Comparison of ENCODE assay signal across 10 mouse cellular contexts in the genomic region with DNA sequence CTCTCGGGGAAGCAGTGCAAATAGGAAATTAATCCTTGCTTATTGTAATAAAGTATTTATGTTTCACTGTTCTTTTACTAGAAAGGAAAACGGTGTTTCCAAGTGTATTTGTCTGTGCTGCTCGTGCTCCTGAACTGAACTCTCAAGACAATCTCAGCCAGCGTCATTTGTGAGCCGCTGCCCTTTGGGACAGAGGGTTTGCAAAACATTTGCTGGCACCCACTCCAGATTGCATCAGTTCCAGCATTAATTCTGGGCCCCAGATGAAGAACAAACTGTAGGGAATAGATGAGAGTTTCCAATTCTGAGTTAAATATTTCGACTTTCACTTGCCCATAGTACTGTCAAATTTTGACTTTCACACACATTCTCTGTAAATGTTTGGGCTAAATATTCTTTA. TPM values are rescaled to one million over a fixed set of nuclear protein-coding genes. Genes with fewer than 3 reads are reported as not detected.
A peak's percentile ranks its signal among the peaks of the same experiment; 100 is the strongest.
DNase-seq lines count a peak whose midpoint lies in the region.
"Had no signal": no experiment of that assay in that cellular context is flagged by ENCODE, and none has a peak within 500 bp of the region (broad histone marks: within the 10 kb centered on the region; RNA-seq: fewer than 3 reads in every experiment).

No protein-coding gene starts in this region.

- peak; percentile 37 for DNase-seq in adrenal gland, adult 8-10 months
- no peak for DNase-seq in adrenal gland, adult 18-20 months (ENCODE audit: low spot score in 2 of 2)
- DNase-seq in adrenal gland, postnatal 25 days = peak; percentile 41
- DNase-seq in heart, postnatal 25 days (ENCODE audit: low spot score) = peak; percentile 51
- DNase-seq in lung, postnatal 10 days = peak; percentile 79
- DNase-seq in embryo, embryonic 11 days = no peak
- no peak for DNase-seq in thymus, postnatal 4 days
- no peak for DNase-seq in retina, postnatal 1 day

- intact Hi-C loops in heart, postnatal 25 days (cut with DNase I) = loop anchor here (5.0 kb wide), 1 partner anchor 136 kb away; the partner anchor contains the start of gene Rab14

RNA-seq across cellular contexts. Expression of gene Stom, which starts 1.9 kb away (rescaled TPM):
- 10 to 100 TPM; 29.0 to 45.8 (median 37.5) TPM for total RNA-seq in adrenal gland, adult 8-10 months (2022)
- 10 to 100 TPM; 46.9 to 80.6 TPM for total RNA-seq in adrenal gland, adult 18-20 months (2021)
- 42.9 and 45.4 TPM in 2 replicates for total RNA-seq in adrenal gland, postnatal 25 days (2021)
- total RNA-seq in heart, postnatal 25 days (2021) = 10 to 100 TPM; 64.4 to 68.1 TPM

RNA-seq across cellular contexts. Expression of gene 4930568D16Rik, which starts 28.8 kb away (rescaled TPM):
- total RNA-seq in adrenal gland, adult 8-10 months (2022) = not detected
- not detected for total RNA-seq in adrenal gland, adult 18-20 months (2021)
- not detected in 2 replicates for total RNA-seq in adrenal gland, postnatal 25 days (2021)
- total RNA-seq in heart, postnatal 25 days (2021) = not detected
- total RNA-seq: layer of hippocampus, adult 2 months; megakaryocyte-erythroid progenitor cell, adult 5-6 weeks had no signal

RNA-seq across cellular contexts. Expression of gene 4930402F06Rik, which starts 58.3 kb away (rescaled TPM):
- not detected for total RNA-seq in adrenal gland, adult 8-10 months (2022)
- not detected for total RNA-seq in adrenal gland, adult 18-20 months (2021)
- not detected in 2 replicates for total RNA-seq in adrenal gland, postnatal 25 days (2021)
- not detected for total RNA-seq in heart, postnatal 25 days (2021)
- total RNA-seq: layer of hippocampus, adult 2 months; megakaryocyte-erythroid progenitor cell, adult 5-6 weeks had no signal

Comparison
In these comparisons a context has a peak if more than half of its experiments do, and no peak if none do; other contexts are left out.
1. DNase-seq: peak in adrenal gland, adult 8-10 months (single experiment), adrenal gland, postnatal 25 days (single experiment), heart, postnatal 25 days (single experiment) and lung, postnatal 10 days (single experiment); none in adrenal gland, adult 18-20 months (0 of 2), embryo, embryonic 11 days (single experiment), thymus, postnatal 4 days (single experiment) and retina, postnatal 1 day (single experiment).